Mouse (Mus musculus) heart, adult 18-20 months (tissue): ENCODE data around the gene Zbtb38. TPM values are rescaled to one million over a fixed set of nuclear protein-coding genes. Genes with fewer than 3 reads are reported as not detected.

ENCODE experiments used
- DNase-seq, 2 experiments: peaks; one replicate each; pipeline ENCODE4 v3.0.0; 2021 to 2022; ENCODE audit warnings: mixed read lengths in 1 of 2
- total RNA-seq, 2 experiments: library from RNA; stranded (reverse); gene quantifications; 2 replicates each; pipeline ENCODE4 v1.2.3; 2021

Zbtb38 gene
- total RNA-seq, 2 experiments from 2014 or later, result 34.7 to 42.9 TPM

GRCm38 (mm10) chr9:96758749-96759597 lies 6.3 kb upstream of the Zbtb38 start:
- peak; percentile 87 to 94 for DNase-seq

- peak in 1 of 2 experiments; percentile 2 for DNase-seq
Measured at GRCm38 (mm10) chr9:96756638-96757435, 4.2 kb upstream of the Zbtb38 start.

DNA sequence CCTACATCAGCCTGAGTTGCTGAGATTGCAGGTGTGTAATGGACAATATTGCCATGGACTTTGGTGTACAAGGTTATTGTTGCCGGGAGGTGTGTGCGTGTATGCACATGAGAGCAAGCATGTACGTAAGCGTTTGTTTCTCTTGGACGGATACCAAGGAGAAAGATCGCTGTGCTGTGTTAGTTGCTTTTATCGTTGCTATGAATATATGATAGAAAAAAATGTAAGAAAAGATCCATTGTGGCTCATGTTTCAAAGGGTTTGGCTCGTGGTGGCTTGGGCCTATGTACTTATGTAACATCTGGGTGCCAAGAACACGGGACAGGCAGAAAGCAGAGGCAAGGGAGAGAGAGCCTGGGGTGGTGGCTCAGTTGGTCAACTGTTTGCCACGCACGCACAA lies 3.1 kb upstream of the Zbtb38 start:
- DNase-seq, result peak in 1 of 2 experiments; percentile 20

GRCm38 (mm10) chr9:96754625-96754969 lies 2.0 kb upstream of the Zbtb38 start:
- DNase-seq, result no peak

DNA sequence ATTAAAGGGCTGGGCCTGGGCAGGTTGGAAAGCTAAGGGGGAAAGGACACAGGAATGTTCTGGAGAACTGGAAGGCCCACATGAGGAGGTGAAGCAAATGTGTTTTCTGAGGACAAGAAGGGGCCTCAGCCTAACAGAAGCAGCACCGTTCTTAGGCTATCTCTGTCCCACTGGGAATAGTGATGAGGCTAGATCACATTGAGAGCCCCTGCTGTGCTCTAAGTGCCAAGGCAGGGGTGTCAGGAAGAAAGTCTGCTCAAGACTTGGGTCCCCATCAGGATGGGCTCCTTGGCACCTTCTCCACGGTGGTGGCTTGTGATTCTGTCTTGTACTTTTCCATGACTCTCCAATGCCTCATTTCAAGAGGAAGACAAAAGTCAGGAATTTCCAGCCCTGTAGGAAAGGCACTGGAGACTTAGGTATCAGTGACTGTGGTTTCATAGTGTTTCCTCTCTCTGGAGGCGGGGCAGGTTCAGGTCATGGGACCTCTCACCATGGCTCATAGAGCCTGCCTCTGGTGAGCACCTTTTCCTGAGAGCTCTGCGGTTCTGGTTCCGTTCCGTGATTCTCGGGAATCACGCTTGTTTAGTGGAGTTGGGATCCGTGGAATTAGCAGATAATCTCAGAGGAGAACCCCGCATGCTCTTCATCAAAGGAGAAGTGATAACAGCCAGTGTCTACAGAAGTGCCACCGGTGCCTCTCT lies 1.4 kb upstream of the Zbtb38 start:
- peak; percentile 54 to 55 for DNase-seq

DNA sequence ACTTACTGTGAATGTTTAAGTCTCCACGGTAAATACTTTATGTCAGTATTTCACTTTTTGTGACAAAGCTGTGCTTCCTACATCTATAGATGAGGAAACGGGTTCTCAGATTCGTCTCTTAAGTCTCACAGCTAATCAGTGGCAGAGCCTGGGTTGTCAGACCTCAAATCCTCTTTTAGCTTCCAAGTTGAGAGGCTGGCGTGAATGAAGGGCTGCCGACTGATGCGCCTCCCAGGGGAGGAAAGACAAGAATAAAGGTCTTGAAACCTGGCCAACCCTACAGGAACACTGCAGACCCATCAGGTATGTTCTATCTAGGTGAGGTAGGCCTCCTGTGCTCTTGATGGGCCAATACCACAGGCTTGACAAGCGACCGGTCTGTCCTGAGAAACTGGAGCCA lies 761 bp upstream of the Zbtb38 start:
- peak in 1 of 2 experiments; percentile 33 for DNase-seq

DNA sequence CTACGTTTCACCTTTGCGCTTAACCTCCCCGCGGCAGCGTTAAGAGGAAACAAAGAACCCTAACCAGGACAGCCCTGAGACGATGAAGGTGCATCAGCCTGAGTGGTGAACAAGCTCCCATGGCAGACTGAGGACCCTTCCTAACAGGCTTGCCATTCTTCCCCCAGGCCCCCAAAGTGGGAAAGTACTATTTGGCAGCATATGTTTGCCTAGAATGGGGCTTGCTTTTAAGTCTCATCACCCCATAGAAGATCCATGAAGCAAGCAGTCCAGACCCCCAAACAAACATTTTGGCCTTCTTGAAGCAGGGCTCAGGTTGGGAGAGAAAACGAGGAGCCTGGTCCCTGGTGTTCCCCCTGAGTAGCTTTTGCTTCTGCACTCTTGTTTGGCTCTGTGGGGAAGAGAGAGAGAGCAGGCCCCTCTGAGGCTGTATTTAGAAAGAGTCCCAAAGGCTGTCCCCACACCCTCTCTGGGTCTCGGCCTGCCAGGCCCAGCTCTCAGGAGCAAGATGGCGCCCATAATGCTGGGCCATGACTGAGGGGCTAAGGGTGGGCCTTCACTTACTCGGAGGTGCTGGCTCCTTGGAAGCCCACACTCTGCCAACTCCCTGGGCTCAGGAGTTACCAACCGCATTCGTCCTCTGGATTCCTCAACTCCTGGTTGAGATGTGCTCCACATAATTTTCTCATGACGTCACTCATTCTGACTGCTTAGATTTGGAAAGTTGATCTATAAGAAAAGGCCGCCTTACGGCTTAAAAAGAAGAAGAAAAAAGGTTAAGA lies 619 bp downstream of the Zbtb38 start:
- peak in 1 of 2 experiments; percentile 64 for DNase-seq

- DNase-seq, result peak in 1 of 2 experiments; percentile 2
Measured at GRCm38 (mm10) chr9:96750636-96751035, 2.0 kb downstream of the Zbtb38 start.

GRCm38 (mm10) chr9:96746527-96746926 lies 6.1 kb downstream of the Zbtb38 start:
- DNase-seq, result peak in 1 of 2 experiments; percentile 2

- DNase-seq, result no peak
Measured at GRCm38 (mm10) chr9:96744909-96745308, 7.7 kb downstream of the Zbtb38 start.

DNA sequence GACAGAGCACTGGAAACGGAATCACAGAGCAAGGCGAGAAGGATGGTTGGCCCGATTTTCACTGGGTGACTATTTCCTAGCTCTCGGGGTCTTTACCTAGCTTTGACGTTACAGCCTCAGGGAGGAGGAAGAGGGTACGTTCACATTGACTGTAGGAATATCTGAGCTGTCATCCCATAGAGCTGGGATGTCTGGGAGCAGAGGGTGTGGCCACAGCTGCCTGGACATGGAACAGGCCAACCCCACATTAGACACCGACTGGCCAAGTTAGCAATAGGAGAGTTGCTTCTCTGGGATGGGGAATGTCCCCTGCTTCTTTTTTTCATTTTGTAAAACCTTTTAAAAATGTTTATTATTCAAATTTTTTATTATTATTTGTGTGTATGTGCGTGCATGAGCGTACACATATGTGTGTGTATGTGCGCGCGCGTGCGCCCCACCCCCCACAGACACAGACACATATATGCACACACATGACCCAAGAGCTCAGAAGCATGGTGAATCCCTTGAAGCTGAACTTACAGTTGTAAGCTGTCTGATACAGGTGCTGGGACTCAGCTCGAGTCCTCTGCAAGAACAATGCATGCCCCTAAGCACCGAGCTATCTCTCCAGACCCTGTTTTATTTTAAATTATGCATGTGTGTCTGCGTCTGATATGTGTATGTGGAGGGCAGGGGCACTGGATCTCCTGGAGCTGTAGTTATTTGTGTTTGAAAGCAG lies 11.1 kb downstream of the Zbtb38 start:
- DNase-seq, result no peak

DNA sequence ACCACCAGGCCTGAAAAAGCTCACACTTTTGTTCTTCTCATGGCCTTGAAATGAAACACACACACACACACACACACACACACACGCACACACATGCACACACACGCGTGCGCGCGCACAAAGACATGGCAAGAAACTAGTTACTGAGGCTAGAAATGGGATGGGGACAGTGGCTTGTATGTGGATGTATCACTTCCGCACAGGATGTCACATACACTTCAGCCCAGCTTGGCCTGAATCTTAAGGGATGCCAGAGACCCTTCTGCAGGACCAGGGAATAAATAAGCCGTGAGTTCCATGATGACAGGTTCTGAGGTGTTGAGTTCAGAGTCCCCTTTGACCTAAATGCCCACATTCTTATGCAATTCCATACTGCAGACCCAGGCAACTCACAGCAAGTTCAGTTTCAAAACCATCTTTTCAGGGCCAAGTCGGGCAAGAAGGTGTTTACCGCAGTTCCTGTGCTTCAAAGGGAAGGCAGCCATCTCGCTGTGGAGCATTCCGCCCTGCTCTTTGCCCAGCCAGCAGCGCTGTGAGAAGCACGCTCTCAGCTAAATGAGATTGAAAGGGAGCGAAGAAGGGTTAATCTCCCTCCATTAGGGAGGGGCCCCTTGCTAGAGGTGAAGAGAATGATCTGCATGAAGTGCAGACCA lies 11.8 kb downstream of the Zbtb38 start:
- DNase-seq, result peak in 1 of 2 experiments; percentile 56

GRCm38 (mm10) chr9:96739808-96740711 lies 12.6 kb downstream of the Zbtb38 start:
- peak; percentile 68 to 72 for DNase-seq

DNA sequence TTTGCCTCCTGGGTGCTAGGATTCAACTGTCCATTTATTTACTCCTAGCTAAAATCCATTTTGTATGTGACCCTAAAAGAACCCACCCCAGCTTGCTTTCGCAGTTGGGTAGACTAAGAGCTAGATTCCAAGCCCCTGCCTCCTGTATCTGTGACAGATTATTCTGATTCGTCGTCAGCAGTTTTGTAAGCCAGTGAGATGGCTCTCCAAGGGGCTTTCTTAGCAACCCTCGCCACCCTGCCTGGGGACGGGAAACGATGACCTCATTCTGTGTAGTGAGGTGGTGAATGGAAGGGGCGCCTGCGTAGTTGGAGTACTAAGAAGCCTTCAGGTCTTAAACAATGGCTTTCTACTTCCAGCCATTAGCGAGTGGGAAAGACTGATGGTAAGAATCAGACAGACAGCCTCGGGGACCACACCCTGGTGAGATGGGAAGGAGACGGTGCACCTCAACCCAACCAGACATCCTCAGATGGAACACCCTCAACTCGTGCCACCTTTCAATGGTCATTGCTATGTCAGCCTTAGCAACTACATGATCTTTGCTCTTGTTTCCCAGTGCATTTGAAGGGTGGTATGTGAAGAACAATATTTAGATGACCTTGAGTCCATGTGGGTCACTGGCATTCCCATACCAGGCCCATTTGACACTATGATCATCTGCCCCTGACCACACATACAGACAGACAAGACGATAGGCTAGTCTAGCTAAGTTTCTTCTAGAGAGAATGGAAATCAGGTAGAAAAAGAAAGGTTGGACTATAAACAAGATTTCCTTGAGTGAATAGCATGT lies 13.9 kb downstream of the Zbtb38 start:
- DNase-seq, result no peak

GRCm38 (mm10) chr9:96735946-96736345 lies 16.7 kb downstream of the Zbtb38 start:
- DNase-seq, result no peak

- DNase-seq, result no peak
Measured at GRCm38 (mm10) chr9:96733425-96733717, 19.3 kb downstream of the Zbtb38 start.

- no peak for DNase-seq
Measured at GRCm38 (mm10) chr9:96732644-96733424, 19.8 kb downstream of the Zbtb38 start.

- DNase-seq, result no peak
Measured at GRCm38 (mm10) chr9:96731961-96732511, 20.6 kb downstream of the Zbtb38 start.
